21 mouse cellular contexts compared by ENCODE assay signal in genomic region chr1:171922844-171923243, GRCm38 (mm10). TPM values are rescaled to one million over a fixed set of nuclear protein-coding genes. Genes with fewer than 3 reads are reported as not detected.
"Had no signal": no experiment of that assay in that cellular context is flagged by ENCODE, and none has a peak within 500 bp of the region (broad histone marks: within the 10 kb centered on the region; RNA-seq: fewer than 3 reads in every experiment).

No protein-coding gene starts in this region.

- H3K27ac ChIP-seq: liver, embryonic 13.5 days; liver, embryonic 15.5 days; lung, embryonic 15.5 days; macrophage; midbrain, embryonic 13.5 days; midbrain, embryonic 15.5 days; neural tube, embryonic 12.5 days; stomach, embryonic 15.5 days; stomach, postnatal 0 days had no signal

- H3K4me3 ChIP-seq: liver, embryonic 13.5 days; liver, embryonic 15.5 days; lung, embryonic 15.5 days; megakaryocyte, embryonic 14.5 days; midbrain, embryonic 13.5 days; midbrain, embryonic 15.5 days; neural tube, embryonic 12.5 days; stomach, embryonic 15.5 days had no signal

- H3K27me3 ChIP-seq: liver, embryonic 13.5 days; liver, embryonic 15.5 days; lung, embryonic 15.5 days; midbrain, embryonic 13.5 days; midbrain, embryonic 15.5 days; neural tube, embryonic 12.5 days; stomach, embryonic 15.5 days had no signal

- DNase-seq: liver, embryonic 13.5 days; liver, postnatal 0 days; lung, adult 2 months; lung, postnatal 14 days; lung, postnatal 36 days; right cerebral cortex, postnatal 14 days; thymus, adult 18-20 months; thymus, postnatal 25 days had no signal

- H3K36me3 ChIP-seq: liver, embryonic 13.5 days; liver, embryonic 15.5 days; lung, embryonic 15.5 days; midbrain, embryonic 13.5 days; midbrain, embryonic 15.5 days; neural tube, embryonic 12.5 days; stomach, embryonic 15.5 days had no signal

- ATAC-seq: liver, postnatal 0 days; lung, postnatal 0 days; midbrain, embryonic 13.5 days; midbrain, embryonic 15.5 days had no signal

- H3K4me1 ChIP-seq: liver, embryonic 13.5 days; liver, embryonic 15.5 days; lung, embryonic 15.5 days; midbrain, embryonic 13.5 days; midbrain, embryonic 15.5 days; neural tube, embryonic 12.5 days; stomach, embryonic 15.5 days had no signal

RNA-seq across cellular contexts. Expression of gene Slamf6, which starts 5.5 kb away (rescaled TPM):
- total RNA-seq: midbrain, postnatal 0 days had no signal
- polyA plus RNA-seq: midbrain, embryonic 11.5 days; midbrain, embryonic 13.5 days; midbrain, embryonic 15.5 days; neural tube, embryonic 12.5 days; neural tube, embryonic 14.5 days had no signal

RNA-seq across cellular contexts. Expression of gene Gm10521, which starts 27.4 kb away (rescaled TPM):
- total RNA-seq: midbrain, postnatal 0 days had no signal
- polyA plus RNA-seq: liver, embryonic 13.5 days; liver, embryonic 15.5 days; lung, embryonic 15.5 days; lung, postnatal 0 days; midbrain, embryonic 11.5 days; midbrain, embryonic 13.5 days; midbrain, embryonic 15.5 days; midbrain, postnatal 0 days; neural tube, embryonic 12.5 days; neural tube, embryonic 14.5 days; stomach, embryonic 15.5 days; stomach, postnatal 0 days had no signal
